Mouse (Mus musculus) erythroblast, embryonic 14.5 days (primary cell): ENCODE measurements around the gene Pds5a. TPM values are rescaled to one million over a fixed set of nuclear protein-coding genes. Genes with fewer than 3 reads are reported as not detected.

Source experiments
- H3K27me3 ChIP-seq: 2 replicates; pipeline ENCODE4 v1.6.1; 2012; ENCODE audit warnings: inconsistent platforms; ENCODE audit not compliant: control insufficient read depth
- H3K36me3 ChIP-seq: 2 replicates; pipeline ENCODE4 v1.6.1; 2012; ENCODE audit warnings: mild to moderate bottlenecking, inconsistent platforms; ENCODE audit not compliant: control insufficient read depth
- H3K4me1 ChIP-seq: 2 replicates; pipeline ENCODE4 v1.6.1; 2012; ENCODE audit warnings: inconsistent platforms; ENCODE audit not compliant: control insufficient read depth
- H3K4me3 ChIP-seq: replicated peaks from 2 replicates; pipeline ENCODE3; 2012; ENCODE audit warnings: moderate library complexity, mild to moderate bottlenecking, inconsistent platforms
- H3K9me3 ChIP-seq: 2 replicates; pipeline ENCODE4 v1.6.1; 2012; ENCODE audit warnings: low read length, inconsistent platforms, mixed read lengths; ENCODE audit not compliant: control insufficient read depth
- GATA1 ChIP-seq: IDR thresholded peaks from 2 replicates; pipeline ENCODE4 v1.6.1; 2012; ENCODE audit warnings: low read length, inconsistent platforms, mixed read lengths
- TAL1 ChIP-seq: IDR thresholded peaks from 3 replicates; pipeline ENCODE4 v1.6.1; 2012; ENCODE audit warnings: low read length, inconsistent platforms, mixed read lengths
- polyA plus RNA-seq: library from polyadenylated mRNA; stranded (reverse); fragments of >175 nt; gene quantifications from 2 replicates; pipeline ENCODE4 v1.2.3, GENCODE M21; 2012

Pds5a gene
- polyA plus RNA-seq, 1 experiment = 0.54 TPM

- H3K36me3 ChIP-seq = peaks cover 48% of the 10 kb centered on the region
- no peak for TF ChIP-seq TAL1
- TF ChIP-seq GATA1 = no peak
- no peaks in the 10 kb centered on the region for H3K9me3 ChIP-seq
- no peaks in the 10 kb centered on the region for H3K27me3 ChIP-seq
- H3K4me1 ChIP-seq = peaks cover 12% of the 10 kb centered on the region
- no peak overlapping the region for H3K4me3 ChIP-seq
Observed at GRCm38 (mm10) chr5:65557109-65557508, 141.0 kb downstream of the Pds5a start.

Other genes with a start within 250 kb of the Pds5a start
- not detected in 2 replicates for gene Gm43552, start 205.4 kb downstream of the Pds5a start, polyA plus RNA-seq
- 0.05 and 0.21 TPM in 2 replicates for gene Smim14, start 161.1 kb downstream of the Pds5a start, polyA plus RNA-seq
- gene Ube2k, start 161.0 kb downstream of the Pds5a start, polyA plus RNA-seq = 12.7 and 15.7 TPM in 2 replicates
- gene N4bp2, start 65.2 kb upstream of the Pds5a start, polyA plus RNA-seq = 0.20 and 0.42 TPM in 2 replicates
- gene Rhoh, start 162.9 kb upstream of the Pds5a start, polyA plus RNA-seq = not detected in 2 replicates
- gene Chrna9, start 236.6 kb upstream of the Pds5a start, polyA plus RNA-seq = not detected in 2 replicates